Mouse (Mus musculus) limb, embryonic 14.5 days (tissue): ENCODE measurements at regions not wholly inside any gene's neighbourhood (a gene's known extent, or its start where the extent isn't known, plus 50 kb on each side); places are given as distances from the start of the nearest gene placed in this dataset.
A peak's percentile ranks its signal among the peaks of the same experiment; 100 is the strongest.
"Not testable (repeated sequence)": the region's sequence is repeated elsewhere in the genome, so short reads cannot be mapped to it uniquely, and the experiment has no call there.

Experiments used
- ATAC-seq: fragments of 200-750 bp; cut with Nextera tagmentation; 2 replicates; pipeline ENCODE4 v1.8.0; 2017; ENCODE audit warnings: low read depth, moderate number of reproducible peaks, moderate TSS enrichment; ENCODE audit not compliant: low FRiP score
- DNase-seq: peaks from one replicate; pipeline ENCODE4 v3.0.0-alpha.2; 2015; ENCODE audit warnings: low spot score
- H3K27ac ChIP-seq: fragments of 300-500 bp; sonication (generic); replicated peaks from 2 replicates; pipeline ENCODE4 v1.5.1; 2014; ENCODE audit warnings: low read depth, mild to moderate bottlenecking, low read length, moderate library complexity, mixed read lengths
- H3K27me3 ChIP-seq: fragments of 300-500 bp; sonication (generic); 2 replicates; pipeline ENCODE4 v1.6.1; 2014; ENCODE audit warnings: low read length, mixed read lengths; ENCODE audit not compliant: control insufficient read depth, insufficient read depth
- H3K36me3 ChIP-seq: fragments of 300-500 bp; sonication (generic); 2 replicates; pipeline ENCODE4 v1.6.1; 2014; ENCODE audit warnings: mild to moderate bottlenecking, low read length, moderate library complexity, mixed read lengths; ENCODE audit not compliant: control insufficient read depth, insufficient read depth
- H3K4me1 ChIP-seq: fragments of 300-500 bp; sonication (generic); 2 replicates; pipeline ENCODE4 v1.6.1; 2014; ENCODE audit warnings: antibody characterized with exemption, low read length, mixed read lengths; ENCODE audit not compliant: control insufficient read depth, insufficient read depth
- H3K4me2 ChIP-seq: fragments of 300-500 bp; sonication (generic); replicated peaks from 2 replicates; pipeline ENCODE4 v1.6.1; 2014; ENCODE audit warnings: low read depth, mild to moderate bottlenecking, low read length, moderate library complexity; ENCODE audit not compliant: severe bottlenecking
- H3K4me3 ChIP-seq: fragments of 300-500 bp; sonication (generic); replicated peaks from 2 replicates; pipeline ENCODE4 v1.5.1; 2014; ENCODE audit warnings: low read length
- H3K9ac ChIP-seq: fragments of 300-500 bp; sonication (generic); 2 replicates; pipeline ENCODE4 v1.6.1; 2014; ENCODE audit warnings: mild to moderate bottlenecking, low read depth, low read length, moderate library complexity; ENCODE audit not compliant: severe bottlenecking
- H3K9me3 ChIP-seq: fragments of 300-500 bp; sonication (generic); 2 replicates; pipeline ENCODE4 v1.6.1; 2016; ENCODE audit warnings: low read length; ENCODE audit not compliant: control insufficient read depth
- POLR2A ChIP-seq: fragments of 200-500 bp; IDR thresholded peaks from 2 replicates; pipeline ENCODE4 v1.8.0; 2012; ENCODE audit warnings: inconsistent platforms, mild to moderate bottlenecking, moderate library complexity, borderline replicate concordance; ENCODE audit not compliant: insufficient read depth, insufficient read length; ENCODE audit errors: extremely low read depth
- WGBS: fragments of 180-500 bp; shearing (Covaris S2); extraction: QIAGEN DNeasy Blood & Tissue Kit; methylation state at CpG from one replicate; pipeline ENCODE4 v1.1.7; 2014; 5-methylcytosine and 5-hydroxymethylcytosine counted together

DNA sequence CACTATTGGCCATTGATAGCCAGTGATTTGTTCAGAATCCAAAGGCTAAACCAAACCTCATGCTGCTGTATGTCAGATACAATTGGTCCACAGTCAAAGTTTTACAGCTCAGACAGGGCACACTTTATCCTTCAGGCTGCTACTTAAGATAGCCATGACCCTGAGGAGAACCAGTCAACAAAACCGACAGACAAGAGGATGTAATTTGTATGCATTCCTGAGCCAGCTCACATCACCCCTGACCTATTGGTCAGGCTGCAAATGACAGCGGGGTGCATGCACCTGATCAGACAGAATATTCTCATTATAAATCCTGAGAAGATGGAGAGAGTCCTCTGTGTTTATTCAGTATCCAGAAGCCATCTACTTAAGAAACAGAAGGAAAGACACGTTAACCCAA lies 315.5 kb upstream of the Pou3f2 start:
- Histone ChIP-seq H3K27me3 (no peaks in the 10 kb centered on the region), H3K4me3 (no peak overlapping the region), H3K4me1 (no peaks in the 10 kb centered on the region), H3K4me2 (no peak overlapping the region), H3K9ac (no peak overlapping the region), H3K36me3 (no peaks in the 10 kb centered on the region), H3K27ac (no peak overlapping the region), H3K9me3 (no peaks in the 10 kb centered on the region)
- ATAC-seq = no peak
- DNase-seq = no peak
- 48% methylated on average over 3 of the region's 3 CpGs for WGBS
- no peak for TF ChIP-seq POLR2A

DNA sequence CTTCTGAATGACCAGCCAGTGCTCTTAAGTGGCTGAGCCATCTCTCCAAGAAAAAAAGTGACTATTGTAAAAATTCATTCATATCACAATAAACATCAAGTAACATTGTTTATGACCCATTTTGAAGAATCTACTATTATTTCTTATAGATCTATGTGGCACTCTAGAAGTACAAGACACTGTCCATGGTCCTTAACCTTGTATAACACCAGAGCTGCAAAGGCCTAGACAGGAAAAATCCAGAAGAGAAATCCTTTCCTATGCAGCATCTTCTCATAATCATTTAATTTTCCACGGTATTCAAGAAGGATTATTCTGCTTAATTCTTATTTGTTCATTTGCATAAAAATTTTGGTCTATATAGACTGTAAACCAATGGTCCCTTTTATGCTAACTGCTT lies 304.7 kb upstream of the Pou3f2 start:
- Histone ChIP-seq H3K36me3 (no peaks in the 10 kb centered on the region), H3K9ac (no peak overlapping the region), H3K4me3 (no peak overlapping the region), H3K4me1 (no peaks in the 10 kb centered on the region), H3K27ac (no peak overlapping the region), H3K27me3 (no peaks in the 10 kb centered on the region), H3K4me2 (no peak overlapping the region), H3K9me3 (no peaks in the 10 kb centered on the region)
- ATAC-seq = no peak
- peak; percentile 64 for DNase-seq
- no peak for TF ChIP-seq POLR2A
- 58% methylated on average over 1 of the region's 1 CpGs for WGBS

DNA sequence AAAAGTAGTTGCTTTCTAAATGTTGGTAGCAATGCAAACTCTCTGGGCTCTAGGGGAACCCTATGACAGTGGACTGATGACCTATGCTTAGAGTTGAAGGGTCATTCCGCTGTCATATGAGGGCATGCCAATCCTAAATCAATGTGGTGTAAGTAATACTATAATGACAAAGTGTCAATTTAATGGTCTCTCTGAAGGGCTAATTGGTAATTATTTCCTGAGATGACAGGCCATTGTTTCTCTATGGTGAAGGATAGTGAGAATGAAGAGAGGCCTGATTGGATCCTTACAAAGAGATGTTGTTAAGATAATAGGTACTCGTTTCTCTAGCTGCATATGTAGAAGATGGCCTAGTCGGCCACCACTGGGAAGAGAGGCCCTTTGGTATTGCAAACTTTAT lies 299.7 kb upstream of the Pou3f2 start:
- H3K36me3 ChIP-seq = no peaks in the 10 kb centered on the region
- no peaks in the 10 kb centered on the region for H3K27me3 ChIP-seq
- H3K4me2 ChIP-seq = no peak overlapping the region
- no peak for TF ChIP-seq POLR2A
- 74% methylated on average over 3 of the region's 3 CpGs for WGBS
- no peak overlapping the region for H3K27ac ChIP-seq
- no peaks in the 10 kb centered on the region for H3K9me3 ChIP-seq
- DNase-seq (no peak), ATAC-seq (no peak)
- H3K9ac ChIP-seq = no peak overlapping the region
- no peak overlapping the region for H3K4me3 ChIP-seq
- no peaks in the 10 kb centered on the region for H3K4me1 ChIP-seq

DNA sequence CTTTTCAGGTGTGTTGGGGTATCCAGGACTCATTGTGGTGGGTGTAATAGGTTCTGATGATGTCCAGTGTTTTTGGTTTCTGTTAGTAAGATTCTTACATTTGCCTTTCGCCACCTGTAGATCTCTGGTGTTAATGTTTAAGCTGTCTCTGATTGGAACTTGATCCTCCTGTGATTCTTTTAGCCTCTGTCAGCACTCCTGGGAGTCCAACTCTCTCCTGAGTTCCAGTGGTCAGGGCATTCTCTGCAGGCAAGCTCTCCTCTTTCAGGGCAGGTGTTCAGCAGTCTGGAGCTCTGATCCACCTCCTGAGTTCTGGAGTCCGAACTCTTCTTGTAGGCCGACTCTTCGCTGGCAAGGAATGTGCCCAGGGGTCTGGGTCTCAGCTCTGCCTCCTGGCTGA lies 274.9 kb upstream of the Pou3f2 start:
- not testable (repeated sequence) for H3K9me3 ChIP-seq, H3K9ac ChIP-seq, DNase-seq, H3K36me3 ChIP-seq, H3K4me1 ChIP-seq, ATAC-seq, H3K27me3 ChIP-seq, H3K4me3 ChIP-seq, H3K27ac ChIP-seq, H3K4me2 ChIP-seq
- 97% methylated on average over 4 of the region's 4 CpGs for WGBS
